Mouse (Mus musculus): ENCODE results near the gene Ndufa4l2. TPM values are rescaled to one million over a fixed set of nuclear protein-coding genes. Genes with fewer than 3 reads are reported as not detected.

The Ndufa4l2 gene
- polyA plus RNA-seq, 1 experiment from 2014 or later = 57.8 TPM

GRCm38 (mm10) chr10:127563840-127564239 lies 49.1 kb downstream of the Ndufa4l2 start:
- DNase-seq (ENCODE audit: low spot score) = peak; percentile 67
- Histone ChIP-seq H3K27me3 (ENCODE audit: insufficient read depth, low read length) (no peaks in the 10 kb centered on the region), H3K4me2 (ENCODE audit: low read length) (no peak overlapping the region; the same call in 1 of the 2 replicates), H3K4me1 (replicated peaks; ENCODE audit: insufficient read depth, low read length) (peaks cover 11% of the 10 kb centered on the region; the same call in 1 of the 2 replicates), H3K36me3 (ENCODE audit: insufficient read depth, low read length) (peaks cover 21% of the 10 kb centered on the region), H3K9me3 (replicated peaks; ENCODE audit: low read length) (no peaks in the 10 kb centered on the region), H3K4me3 (replicated peaks; ENCODE audit: low read depth, low read length) (no peak overlapping the region), H3K9ac (ENCODE audit: low read depth, low read length) (no peak overlapping the region), H3K27ac (peak overlapping the region; percentile 50; the same call in 1 of the 2 replicates)
- ATAC-seq (replicated peaks; ENCODE audit: low FRiP score, low read depth) = 0 out of 2 replicates have a peak, but pooled peaks have one; percentile 4
- no peak for TF ChIP-seq CTCF (IDR thresholded peaks at IDR 0.05; ENCODE audit: low read depth)
- 46% methylated on average over 8 of the region's 8 CpGs for WGBS

DNA sequence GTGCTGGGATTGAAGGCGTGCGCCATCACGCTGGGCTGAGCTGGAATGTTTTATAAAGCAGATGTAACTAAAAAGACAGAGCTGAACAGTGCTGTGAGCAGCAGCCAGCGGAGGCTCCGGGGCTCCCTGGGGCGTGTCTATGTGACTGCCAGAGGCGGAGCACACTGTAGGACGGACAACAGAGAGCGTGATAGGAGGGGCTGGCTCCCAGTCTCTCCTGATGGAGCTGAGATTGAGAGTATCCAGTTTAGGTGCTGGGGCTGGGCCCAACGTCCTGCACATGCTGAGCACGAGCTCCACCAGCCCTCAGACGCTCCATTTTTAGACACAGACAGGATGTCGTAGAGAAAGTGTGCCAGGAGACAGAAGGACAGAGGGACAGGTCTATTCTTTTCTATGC lies 49.5 kb downstream of the Ndufa4l2 start:
- Histone ChIP-seq H3K36me3 (ENCODE audit: insufficient read depth, low read length) (peaks cover 21% of the 10 kb centered on the region), H3K4me1 (replicated peaks; ENCODE audit: insufficient read depth, low read length) (peaks cover 11% of the 10 kb centered on the region; the same call in 1 of the 2 replicates), H3K4me3 (replicated peaks; ENCODE audit: low read depth, low read length) (no peak overlapping the region), H3K27me3 (ENCODE audit: insufficient read depth, low read length) (no peaks in the 10 kb centered on the region), H3K9me3 (replicated peaks; ENCODE audit: low read length) (no peaks in the 10 kb centered on the region), H3K9ac (ENCODE audit: low read depth, low read length) (no peak overlapping the region), H3K27ac (peak overlapping the region; percentile 50; the same call in 1 of the 2 replicates), H3K4me2 (ENCODE audit: low read length) (no peak overlapping the region; the same call in 1 of the 2 replicates)
- 26% methylated on average over 13 of the region's 13 CpGs for WGBS
- DNase-seq (ENCODE audit: low spot score) = peak; percentile 82
- peak; percentile 67 for ATAC-seq (replicated peaks; ENCODE audit: low FRiP score, low read depth)
- TF ChIP-seq CTCF (IDR thresholded peaks at IDR 0.05; ENCODE audit: low read depth) = no peak

Other genes starting within 250 kb of the Ndufa4l2 start
- 177 and 190 TPM in 2 replicates for gene Dctn2, start 248.6 kb upstream of the Ndufa4l2 start, polyA plus RNA-seq (2015; fragmentation: Nextera tagmentation; extraction: Ambion mirVana)
- 10.5 and 10.7 TPM in 2 replicates for gene Mbd6, start 225.9 kb upstream of the Ndufa4l2 start, polyA plus RNA-seq (2015; fragmentation: Nextera tagmentation; extraction: Ambion mirVana)
- gene Mars, start 203.2 kb upstream of the Ndufa4l2 start, polyA plus RNA-seq (2015; fragmentation: Nextera tagmentation; extraction: Ambion mirVana) = 99.1 and 103 TPM in 2 replicates
- 3.7 and 3.8 TPM in 2 replicates for gene Arhgap9, start 193.0 kb upstream of the Ndufa4l2 start, polyA plus RNA-seq (2015; fragmentation: Nextera tagmentation; extraction: Ambion mirVana)
- gene Gli1, start 173.0 kb upstream of the Ndufa4l2 start, polyA plus RNA-seq (2015; fragmentation: Nextera tagmentation; extraction: Ambion mirVana) = 3.3 and 4.1 TPM in 2 replicates
- gene Inhbe, start 160.6 kb upstream of the Ndufa4l2 start, polyA plus RNA-seq (2015; fragmentation: Nextera tagmentation; extraction: Ambion mirVana) = not detected in 2 replicates
- 0.14 and 0.23 TPM in 2 replicates for gene Inhbc, start 144.5 kb upstream of the Ndufa4l2 start, polyA plus RNA-seq (2015; fragmentation: Nextera tagmentation; extraction: Ambion mirVana)
- gene R3hdm2, start 134.6 kb upstream of the Ndufa4l2 start, polyA plus RNA-seq (2015; fragmentation: Nextera tagmentation; extraction: Ambion mirVana) = 33.1 and 34.4 TPM in 2 replicates
- gene Stac3, start 13.3 kb upstream of the Ndufa4l2 start, polyA plus RNA-seq (2015; fragmentation: Nextera tagmentation; extraction: Ambion mirVana) = 0.16 and 0.31 TPM in 2 replicates
- gene Shmt2, start 7.5 kb downstream of the Ndufa4l2 start, polyA plus RNA-seq (2015; fragmentation: Nextera tagmentation; extraction: Ambion mirVana) = 71.1 and 76.0 TPM in 2 replicates
- 0.93 and 1.1 TPM in 2 replicates for gene Nxph4, start 19.6 kb downstream of the Ndufa4l2 start, polyA plus RNA-seq (2015; fragmentation: Nextera tagmentation; extraction: Ambion mirVana)
- gene Lrp1, start 106.2 kb downstream of the Ndufa4l2 start, polyA plus RNA-seq (2015; fragmentation: Nextera tagmentation; extraction: Ambion mirVana) = 42.6 and 44.5 TPM in 2 replicates
- gene Stat6, start 128.0 kb downstream of the Ndufa4l2 start, polyA plus RNA-seq (2015; fragmentation: Nextera tagmentation; extraction: Ambion mirVana) = 26.2 and 27.0 TPM in 2 replicates
- gene Nemp1, start 151.9 kb downstream of the Ndufa4l2 start, polyA plus RNA-seq (2015; fragmentation: Nextera tagmentation; extraction: Ambion mirVana) = 6.6 and 6.9 TPM in 2 replicates
- 21.5 and 24.3 TPM in 2 replicates for gene Nab2, start 153.6 kb downstream of the Ndufa4l2 start, polyA plus RNA-seq (2015; fragmentation: Nextera tagmentation; extraction: Ambion mirVana)
- gene Myo1a, start 190.2 kb downstream of the Ndufa4l2 start, polyA plus RNA-seq (2015; fragmentation: Nextera tagmentation; extraction: Ambion mirVana) = 0.07 and 0.18 TPM in 2 replicates
- 2.5 and 2.6 TPM in 2 replicates for gene Tac2, start 209.5 kb downstream of the Ndufa4l2 start, polyA plus RNA-seq (2015; fragmentation: Nextera tagmentation; extraction: Ambion mirVana)
- gene Zbtb39, start 224.6 kb downstream of the Ndufa4l2 start, polyA plus RNA-seq (2015; fragmentation: Nextera tagmentation; extraction: Ambion mirVana) = 2.8 and 3.0 TPM in 2 replicates
- gene Gpr182, start 236.8 kb downstream of the Ndufa4l2 start, polyA plus RNA-seq (2015; fragmentation: Nextera tagmentation; extraction: Ambion mirVana) = 8.3 and 8.9 TPM in 2 replicates
- 0.21 and 0.28 TPM in 2 replicates for gene Rdh1, start 244.8 kb downstream of the Ndufa4l2 start, polyA plus RNA-seq (2015; fragmentation: Nextera tagmentation; extraction: Ambion mirVana)
- gene Rdh16f1, start 244.8 kb downstream of the Ndufa4l2 start, polyA plus RNA-seq (2015; fragmentation: Nextera tagmentation; extraction: Ambion mirVana) = 0.87 and 0.98 TPM in 2 replicates

All from kidney, postnatal 0 days (tissue).